Mouse (Mus musculus) gastrocnemius, adult 2 months (tissue): ENCODE measurements around the gene Crat. TPM values are rescaled to one million over a fixed set of nuclear protein-coding genes. Genes with fewer than 3 reads are reported as not detected.

Source experiments
- DNase-seq: peaks from one replicate; pipeline ENCODE4 v3.0.0; 2022
- H3K27ac ChIP-seq: fragments of 200-600 bp; 2 replicates; pipeline ENCODE4 v1.8.1; 2022; ENCODE audit warnings: mild to moderate bottlenecking
- H3K4me3 ChIP-seq: fragments of 200-600 bp; 2 replicates; pipeline ENCODE4 v1.8.1; 2022; ENCODE audit warnings: mild to moderate bottlenecking, moderate library complexity
- CTCF ChIP-seq: fragments of 200-600 bp; IDR thresholded peaks from 2 replicates; pipeline ENCODE4 v1.8.1; 2022; ENCODE audit warnings: antibody characterized with exemption, mild to moderate bottlenecking, moderate library complexity
- intact Hi-C: fragments of 180-260 bp; cut with DNase I; formaldehyde crosslinking; loops from one replicate; pipeline ENCODE4 v1.15.1; 2025
- long read RNA-seq, 2 experiments: library from polyadenylated mRNA; stranded (forward); transcript quantifications; one replicate each; pipeline ENCODE4 v2.0.0; 2021
- total RNA-seq, 2 experiments: library from RNA; stranded (reverse); gene quantifications; 2 replicates each; pipeline ENCODE4 v1.2.3; 2021

Gene Crat
- 100 to 1,000 TPM; 362 to 422 TPM for total RNA-seq
- long read RNA-seq, experiment 1, transcript Crat-201 (14 exons, 3,833 nt), result major isoform, 817 of 1,030 reads
- long read RNA-seq, experiment 1, partial matches to known transcripts, result 62 of 1,030 reads
- long read RNA-seq, experiment 1, other reads (novel, unspliced or antisense), result 151 of 1,030 reads
- long read RNA-seq, experiment 2, full-length matches to known transcripts, result 823 of 1,013 reads
- long read RNA-seq, experiment 2, partial matches to known transcripts, result 57 of 1,013 reads
- long read RNA-seq, experiment 2, other reads (novel, unspliced or antisense), result 133 of 1,013 reads

DNA sequence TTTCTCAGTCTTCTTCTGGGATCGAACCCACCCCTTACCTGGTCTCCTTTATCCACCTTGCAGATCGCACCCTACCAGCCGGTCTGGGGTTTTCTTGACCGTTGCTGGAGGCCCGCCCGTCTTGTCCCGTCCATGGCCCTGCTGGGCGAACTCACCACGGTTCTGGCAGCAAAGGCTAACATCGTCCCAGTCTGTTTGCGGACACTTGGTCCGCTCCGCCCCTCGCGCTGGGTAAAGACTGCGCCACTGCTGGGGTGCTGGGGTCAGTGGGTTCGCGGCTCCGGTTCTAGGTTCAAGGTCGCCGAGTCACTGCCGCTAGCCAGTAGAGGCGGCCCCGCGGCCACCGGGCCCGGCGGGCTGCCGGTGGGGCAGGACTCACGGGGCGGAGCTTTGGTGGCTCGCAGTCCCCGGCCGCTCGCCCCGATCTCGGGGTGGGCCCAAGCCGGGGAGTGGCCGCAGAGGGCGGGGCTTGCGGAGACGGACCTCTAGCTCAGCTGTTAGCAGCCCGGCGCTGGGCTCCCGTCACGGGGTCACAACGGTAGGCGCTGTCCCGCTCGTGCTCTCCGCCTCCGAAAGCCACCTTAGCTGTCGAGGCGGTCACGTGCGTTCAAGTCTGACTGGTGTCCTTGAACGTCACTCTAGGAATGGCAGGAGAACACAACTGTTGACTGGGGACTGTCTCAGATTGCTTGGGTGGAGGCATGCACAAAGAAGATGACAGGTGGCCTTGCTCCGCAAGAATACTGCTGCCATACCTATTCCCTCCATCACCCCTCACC, at the start of gene Crat:
TSS of gene Crat (minus strand) at position 657 of the 779 bp plus-strand sequence.
- Histone ChIP-seq H3K4me3 (peak within 1 kb of the TSS; percentile 98), H3K27ac (peak within 1 kb of the TSS; percentile 99)
- intact Hi-C loops, result no loop called here
- TF ChIP-seq CTCF, result no peak
- peak; percentile 99 for DNase-seq

DNA sequence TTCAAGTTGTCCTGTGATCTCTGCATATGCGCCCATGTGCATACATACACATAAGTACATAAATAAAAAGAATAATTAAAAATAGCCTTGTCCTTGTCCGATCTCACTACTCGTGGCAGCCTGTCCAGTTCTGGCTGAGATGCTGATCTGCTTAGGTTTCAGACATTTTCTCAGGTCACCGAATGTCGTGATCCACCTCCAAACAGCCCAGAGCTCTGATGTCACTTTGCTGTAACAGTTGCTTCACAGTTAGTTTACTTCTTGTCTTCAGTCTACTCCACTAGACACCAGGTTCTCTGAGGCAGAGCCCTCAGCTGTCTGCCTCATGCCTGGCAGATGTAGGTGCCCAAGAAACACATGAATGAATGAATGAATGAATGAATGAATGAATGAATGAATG, 48.8 kb upstream of the Crat start:
- peak overlapping the region; percentile 91 for H3K27ac ChIP-seq
- DNase-seq, result no peak
- intact Hi-C loops, result no loop called here
- H3K4me3 ChIP-seq, result peak overlapping the region; percentile 65
- no peak for TF ChIP-seq CTCF

DNA sequence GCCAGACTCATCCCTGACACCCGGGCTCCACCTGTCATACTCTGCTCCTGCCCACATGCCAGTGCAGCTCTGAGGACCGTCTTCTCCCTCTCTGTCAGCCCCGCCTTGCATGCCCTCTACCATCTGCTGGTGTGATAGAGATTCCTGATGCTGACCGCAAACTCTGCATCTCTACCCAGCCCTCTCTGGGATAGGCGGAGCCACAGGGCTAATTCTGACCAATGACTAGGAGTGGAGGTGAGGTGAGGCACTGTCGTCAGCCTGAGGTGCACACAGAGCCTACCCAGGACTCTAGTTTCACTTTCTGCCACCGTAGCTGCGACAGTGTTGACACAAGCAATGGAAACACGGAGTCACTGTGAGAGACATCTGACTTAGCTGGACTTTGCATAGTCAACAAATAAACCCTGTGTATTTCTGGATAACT, 48.3 kb upstream of the Crat start:
- peak overlapping the region; percentile 65 for H3K4me3 ChIP-seq
- intact Hi-C loops, result no loop called here
- DNase-seq, result peak; percentile 80
- TF ChIP-seq CTCF, result no peak
- peak overlapping the region; percentile 91 for H3K27ac ChIP-seq

DNA sequence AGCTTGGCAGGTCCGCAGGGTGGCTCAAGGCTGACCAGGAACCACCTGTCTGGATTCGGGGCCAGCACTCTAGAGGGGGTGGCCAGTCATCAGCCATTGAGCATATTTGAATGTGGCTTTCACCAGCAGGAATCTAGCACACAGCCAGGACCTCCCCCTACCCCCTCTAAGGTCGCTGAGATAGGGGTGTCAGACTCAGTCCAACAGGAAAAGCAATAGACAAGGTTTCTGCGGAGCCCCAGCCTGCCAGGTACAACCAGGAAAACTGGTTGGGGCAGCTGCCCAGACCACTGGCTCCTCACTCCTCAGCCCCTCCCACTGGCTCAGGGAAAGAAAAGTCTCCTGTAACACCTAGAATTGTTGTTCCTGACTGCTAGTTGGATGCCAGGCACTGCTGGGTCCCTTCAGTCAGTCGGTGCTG, 47.7 kb upstream of the Crat start:
- no peak for DNase-seq
- H3K27ac ChIP-seq, result peak overlapping the region; percentile 91
- intact Hi-C loops, result no loop called here
- peak overlapping the region; percentile 65 for H3K4me3 ChIP-seq
- TF ChIP-seq CTCF, result no peak

DNA sequence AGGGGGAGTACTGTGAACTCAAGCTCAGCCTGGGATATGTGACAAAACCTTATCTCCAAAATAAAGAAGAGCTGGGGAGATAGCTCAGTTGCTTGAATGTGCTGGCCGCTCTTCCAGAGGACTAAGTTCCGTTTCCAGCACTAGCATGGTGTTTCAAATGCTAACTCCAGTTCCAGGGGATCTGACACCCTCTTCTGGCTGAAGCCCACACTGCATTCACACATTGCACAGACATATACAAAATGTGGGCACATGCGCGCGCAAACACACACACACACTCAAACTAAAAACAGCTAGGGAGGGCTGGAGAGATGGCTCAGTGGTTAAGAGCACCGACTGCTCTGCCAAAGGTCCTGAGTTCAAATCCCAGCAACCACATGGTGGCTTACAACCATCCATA, 43.6 kb upstream of the Crat start:
- DNase-seq, result no peak
- intact Hi-C loops, result no loop called here
- TF ChIP-seq CTCF, result peak; percentile 19

DNA sequence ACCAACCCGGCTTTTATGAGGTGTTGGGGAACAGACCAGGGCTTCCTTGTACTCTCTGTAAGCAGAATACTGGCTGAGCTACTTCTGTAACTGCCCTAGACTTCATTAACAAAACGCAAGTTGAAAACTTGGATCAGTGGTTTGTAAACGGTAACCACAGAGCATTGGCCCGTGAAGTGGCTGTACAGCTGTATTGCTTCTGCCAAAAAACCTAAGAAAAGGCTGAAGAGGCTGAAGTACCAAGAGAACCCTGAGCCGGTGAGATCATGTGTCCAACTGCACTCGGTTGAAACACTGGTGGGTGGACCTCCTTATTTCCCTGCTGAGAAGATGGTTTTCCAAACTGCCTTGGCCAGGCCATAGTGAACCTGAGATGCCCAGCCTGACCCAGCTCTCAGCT, 42.7 kb upstream of the Crat start:
- no peak for DNase-seq
- H3K4me3 ChIP-seq, result no peak overlapping the region
- intact Hi-C loops, result no loop called here
- TF ChIP-seq CTCF, result no peak
- peak overlapping the region; percentile 20; the same call in 1 of the 2 replicates for H3K27ac ChIP-seq

More for the DNA sequence above, 43.6 kb upstream of the Crat start:
- H3K27ac ChIP-seq, result no peak overlapping the region
- H3K4me3 ChIP-seq, result no peak overlapping the region

DNA sequence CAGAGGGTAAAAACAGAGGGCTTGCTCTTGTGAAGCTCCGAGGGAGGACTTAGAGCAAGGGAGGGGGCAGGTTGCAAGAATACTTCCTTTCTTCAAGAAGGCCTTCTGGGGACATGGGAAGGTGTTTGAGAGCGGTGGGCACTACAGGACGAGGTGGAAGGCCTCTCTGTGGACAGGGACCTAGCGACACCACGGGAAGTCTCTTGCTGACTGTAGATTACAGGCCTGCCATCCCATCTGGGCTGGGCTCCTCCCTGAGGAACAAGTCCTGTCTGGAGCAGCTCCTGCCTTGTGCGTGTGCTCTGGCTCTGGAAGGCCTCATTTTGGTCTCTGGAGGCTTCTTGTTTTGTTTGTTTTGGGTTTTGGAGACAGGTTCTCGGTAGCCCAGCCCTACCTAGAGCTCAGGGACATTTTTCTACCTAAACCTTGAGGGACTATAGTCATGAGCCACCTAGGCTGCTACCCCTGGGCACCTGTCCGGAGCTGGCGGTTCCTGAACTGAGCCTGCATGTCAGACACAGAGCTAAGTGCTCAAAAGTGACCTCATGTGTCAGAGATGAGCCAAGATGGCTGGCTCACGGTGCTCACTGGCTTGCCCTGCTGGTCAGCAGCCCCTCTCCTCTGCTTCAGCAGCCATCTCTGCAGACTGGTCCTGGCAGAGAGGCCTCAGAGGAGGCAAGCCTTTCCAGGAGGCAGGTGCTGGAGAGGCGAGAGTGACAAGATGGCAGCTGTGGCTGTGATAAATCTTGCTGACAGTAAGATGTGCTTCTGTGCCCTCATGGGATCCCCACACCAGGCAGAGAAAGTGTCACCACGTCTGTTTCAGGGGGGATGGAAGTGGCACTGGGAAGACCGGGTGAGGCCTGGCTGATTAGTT, 40.7 kb upstream of the Crat start:
- no peak for TF ChIP-seq CTCF
- Histone ChIP-seq H3K4me3 (no peak overlapping the region), H3K27ac (peak overlapping the region; percentile 36)
- DNase-seq, result peak; percentile 68
- intact Hi-C loops, result no loop called here

DNA sequence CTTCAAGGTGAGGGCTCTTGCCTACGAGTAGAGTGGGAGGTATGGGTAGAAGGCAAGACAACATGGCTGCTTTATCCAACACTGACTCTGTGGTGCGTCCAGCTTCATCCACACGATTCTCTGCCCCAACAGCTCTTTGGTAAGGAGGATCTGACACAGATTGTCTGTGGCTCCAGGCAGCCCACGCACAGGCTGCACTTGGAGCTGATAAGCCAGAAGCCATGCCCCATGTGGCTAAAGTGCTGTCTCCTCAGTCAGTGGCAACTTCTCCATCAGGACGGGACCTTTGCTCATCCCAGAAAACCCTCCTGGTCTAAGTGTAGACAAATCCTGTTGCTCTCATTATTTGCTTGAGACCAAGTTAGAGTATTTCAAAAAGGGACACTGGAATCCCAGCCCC, 39.0 kb upstream of the Crat start:
- intact Hi-C loops, result no loop called here
- no peak for TF ChIP-seq CTCF
- Histone ChIP-seq H3K4me3 (no peak overlapping the region), H3K27ac (no peak overlapping the region)
- DNase-seq, result no peak

DNA sequence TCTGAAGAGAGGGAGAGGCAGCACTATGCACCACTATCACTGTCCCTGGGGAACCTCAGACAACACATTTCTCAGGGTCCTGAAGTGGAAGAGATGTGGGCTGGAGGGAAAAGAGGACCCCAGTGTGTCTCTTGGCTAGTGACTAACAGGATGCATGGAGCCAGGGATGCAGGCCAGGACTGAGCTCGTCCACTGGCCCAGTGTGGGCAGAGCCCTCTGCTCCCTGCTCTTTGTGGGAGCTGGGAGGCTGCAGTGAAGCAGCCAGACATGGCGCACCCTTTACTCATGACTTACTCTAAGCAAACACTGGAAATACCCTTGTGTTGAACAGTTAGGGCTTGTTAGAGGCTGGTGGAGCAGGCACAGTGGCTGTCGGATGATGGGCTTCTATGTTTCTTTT, 38.0 kb upstream of the Crat start:
- Histone ChIP-seq H3K27ac (no peak overlapping the region), H3K4me3 (no peak overlapping the region)
- no peak for TF ChIP-seq CTCF
- intact Hi-C loops, result no loop called here
- DNase-seq, result no peak

DNA sequence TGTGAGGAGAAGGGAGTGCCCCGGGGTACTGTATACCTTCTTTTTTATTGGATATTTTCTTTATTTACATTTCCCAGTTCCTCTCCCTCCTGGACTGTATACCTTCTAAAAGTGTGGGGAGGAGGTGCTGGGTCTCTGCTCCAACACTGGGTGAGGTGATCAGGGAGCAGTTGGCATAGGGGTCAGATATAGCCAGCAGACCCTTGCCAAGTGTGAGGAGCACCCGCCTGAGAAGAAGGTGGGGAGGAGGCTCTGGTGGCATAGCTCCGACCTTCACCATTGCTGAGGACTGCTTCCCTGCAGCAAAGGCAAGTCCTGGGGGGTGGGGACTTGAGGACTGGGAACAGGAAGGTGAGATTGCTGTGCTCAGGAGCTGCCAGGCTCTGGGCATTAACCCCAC, 35.9 kb upstream of the Crat start:
- DNase-seq, result no peak
- no peak overlapping the region for H3K27ac ChIP-seq
- TF ChIP-seq CTCF, result no peak
- intact Hi-C loops, result no loop called here
- H3K4me3 ChIP-seq, result no peak overlapping the region

DNA sequence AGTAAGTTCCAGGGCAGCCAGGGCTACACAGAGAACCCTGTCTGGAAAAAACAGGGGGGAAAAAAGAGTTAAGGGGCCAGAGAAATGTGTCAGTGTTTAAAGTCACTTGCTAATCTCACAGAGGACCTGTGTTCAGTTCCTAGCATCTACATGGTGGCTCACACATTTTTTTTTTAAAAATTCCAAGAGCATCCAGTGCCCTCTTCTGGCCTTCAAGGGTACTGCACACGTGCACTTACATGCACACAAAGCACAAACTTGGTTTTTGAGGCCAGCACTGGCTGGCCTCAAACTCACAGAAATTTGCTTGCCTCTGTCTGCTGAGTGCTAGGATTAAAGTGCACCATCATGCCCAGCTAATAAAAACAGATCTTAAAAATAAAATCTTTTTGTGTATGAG, 34.9 kb upstream of the Crat start:
- no peak for DNase-seq
- H3K27ac ChIP-seq, result no peak overlapping the region
- TF ChIP-seq CTCF, result peak; percentile 68
- no peak overlapping the region for H3K4me3 ChIP-seq
- intact Hi-C loops, result no loop called here

DNA sequence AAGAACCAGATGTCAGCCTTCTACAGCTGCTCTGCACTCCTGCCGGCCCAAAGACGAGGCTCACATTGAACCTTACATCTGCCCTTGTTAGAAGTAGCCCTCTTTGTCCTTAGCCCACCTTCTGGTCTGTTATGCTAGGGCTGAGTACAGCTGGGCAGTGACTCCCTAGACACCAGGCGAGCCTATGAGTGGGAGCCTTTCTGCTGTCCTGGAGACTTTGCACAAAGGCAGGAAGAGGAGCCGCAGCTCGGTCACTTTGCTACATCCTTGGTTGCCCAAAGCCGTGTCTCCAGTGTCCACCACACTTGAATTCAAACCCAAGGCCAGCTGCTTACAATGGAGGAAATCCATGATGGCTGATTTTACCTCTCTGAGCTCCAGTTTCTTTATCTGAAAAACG, 32.8 kb upstream of the Crat start:
- intact Hi-C loops, result no loop called here
- no peak overlapping the region for H3K4me3 ChIP-seq
- no peak for TF ChIP-seq CTCF
- no peak for DNase-seq
- H3K27ac ChIP-seq, result peak overlapping the region; percentile 98
